Mouse (Mus musculus): ENCODE data around the gene Dync1i1.

- TF ChIP-seq POLR2A (IDR thresholded peaks at IDR 0.05; ENCODE audit: low read depth, low read length) (no peak), CTCF (IDR thresholded peaks at IDR 0.05; ENCODE audit: borderline replicate concordance, insufficient read depth, low read length) (no peak)
Observed at GRCm38 (mm10) chr6:5976241-5976640, 250.8 kb downstream of the Dync1i1 start.
